Mouse (Mus musculus) erythroblast, embryonic 14.5 days (primary cell): Measurements from ENCODE around the gene Nol9.

ENCODE experiments used
- GATA1 ChIP-seq: IDR thresholded peaks from 2 replicates; pipeline ENCODE4 v1.6.1; 2012; ENCODE audit warnings: low read length, inconsistent platforms, mixed read lengths
- TAL1 ChIP-seq: IDR thresholded peaks from 3 replicates; pipeline ENCODE4 v1.6.1; 2012; ENCODE audit warnings: low read length, inconsistent platforms, mixed read lengths

DNA sequence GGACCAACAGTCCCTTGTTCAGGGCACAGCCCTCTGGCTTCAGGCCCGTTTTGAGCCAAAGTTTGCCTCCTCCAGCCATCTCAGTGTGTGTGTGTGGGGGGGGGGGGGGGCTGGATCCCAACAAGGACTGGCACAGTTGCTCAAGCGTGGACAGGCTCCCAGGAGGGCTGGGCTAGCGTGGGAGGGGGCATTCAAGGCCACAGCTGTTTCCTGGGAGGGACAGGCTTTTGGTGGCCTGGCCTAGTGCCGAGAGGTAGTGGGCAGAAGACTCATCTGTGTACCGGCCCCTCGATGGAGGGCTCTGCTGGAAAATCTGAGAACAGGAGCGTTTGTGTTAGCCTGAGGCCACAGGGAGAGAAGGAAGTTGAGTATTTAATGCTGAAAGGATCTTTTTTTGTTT, 40.8 kb downstream of the Nol9 start:
- TF ChIP-seq TAL1 (no peak), GATA1 (no peak)
